Mouse (Mus musculus) erythroblast, embryonic 14.5 days (primary cell): ENCODE results near the gene Podxl2.

ENCODE experiments used
- GATA1 ChIP-seq: IDR thresholded peaks from 2 replicates; pipeline ENCODE4 v1.6.1; 2012; ENCODE audit warnings: low read length, inconsistent platforms, mixed read lengths
- TAL1 ChIP-seq: IDR thresholded peaks from 3 replicates; pipeline ENCODE4 v1.6.1; 2012; ENCODE audit warnings: low read length, inconsistent platforms, mixed read lengths

GRCm38 (mm10) chr6:88841781-88842689 lies 32.8 kb downstream of the Podxl2 start, which contains the start of gene Abtb1:
- TF ChIP-seq GATA1 (no peak), TAL1 (no peak)
